Mouse (Mus musculus) megakaryocyte, embryonic 14.5 days (primary cell): ENCODE measurements around the gene Pde6h. TPM values are rescaled to one million over a fixed set of nuclear protein-coding genes. Genes with fewer than 3 reads are reported as not detected.

Source experiments
- H3K27me3 ChIP-seq: replicated peaks from 2 replicates; pipeline ENCODE3; 2012; ENCODE audit warnings: inconsistent platforms
- H3K36me3 ChIP-seq: replicated peaks from 2 replicates; pipeline ENCODE3; 2012; ENCODE audit warnings: low read length, inconsistent platforms, mixed read lengths
- H3K4me1 ChIP-seq: 2 replicates; pipeline ENCODE4 v1.6.1; 2012; ENCODE audit warnings: inconsistent platforms
- H3K4me3 ChIP-seq: replicated peaks from 2 replicates; pipeline ENCODE3; 2012; ENCODE audit warnings: moderate library complexity, mild to moderate bottlenecking, inconsistent platforms
- H3K9me3 ChIP-seq: 2 replicates; pipeline ENCODE4 v1.6.1; 2012; ENCODE audit warnings: inconsistent platforms
- FLI1 ChIP-seq: IDR thresholded peaks from 2 replicates; pipeline ENCODE4 v1.6.1; 2012; ENCODE audit warnings: low read length, inconsistent platforms, mixed read lengths
- GATA1 ChIP-seq: IDR thresholded peaks from 3 replicates; pipeline ENCODE4 v1.6.1; 2012; ENCODE audit warnings: mixed read lengths, low read length, inconsistent platforms, borderline replicate concordance
- polyA plus RNA-seq: library from polyadenylated mRNA; stranded (reverse); fragments of >175 nt; gene quantifications from 2 replicates; pipeline ENCODE4 v1.2.3, GENCODE M21; 2012; ENCODE audit warnings: low replicate concordance; ENCODE audit not compliant: insufficient read depth

Pde6h gene
- polyA plus RNA-seq, 1 experiment = 0.06 TPM

- Histone ChIP-seq H3K4me3 (no peak overlapping the region), H3K4me1 (no peaks in the 10 kb centered on the region), H3K9me3 (no peaks in the 10 kb centered on the region), H3K27me3 (peaks cover 1% of the 10 kb centered on the region), H3K36me3 (no peaks in the 10 kb centered on the region)
- no peak for TF ChIP-seq GATA1
- no peak for TF ChIP-seq FLI1
These were observed 65.0 kb downstream of the Pde6h start for GRCm38 (mm10) chr6:136988536-136989060.

GRCm38 (mm10) chr6:136989824-136990497, 66.3 kb downstream of the Pde6h start:
- H3K9me3 ChIP-seq = no peaks in the 10 kb centered on the region
- H3K27me3 ChIP-seq = peaks cover 1% of the 10 kb centered on the region
- H3K4me3 ChIP-seq = no peak overlapping the region
- TF ChIP-seq GATA1 = no peak
- TF ChIP-seq FLI1 = no peak
- H3K4me1 ChIP-seq = no peaks in the 10 kb centered on the region
- H3K36me3 ChIP-seq = no peaks in the 10 kb centered on the region

- H3K4me1 ChIP-seq = no peaks in the 10 kb centered on the region
- no peaks in the 10 kb centered on the region for H3K9me3 ChIP-seq
- TF ChIP-seq FLI1 (no peak), GATA1 (no peak)
These were observed 66.9 kb downstream of the Pde6h start for GRCm38 (mm10) chr6:136990557-136990956.

GRCm38 (mm10) chr6:136993574-136993973, 69.9 kb downstream of the Pde6h start:
- Histone ChIP-seq H3K4me1 (no peaks in the 10 kb centered on the region), H3K4me3 (no peak overlapping the region), H3K27me3 (peaks cover 7% of the 10 kb centered on the region), H3K36me3 (no peaks in the 10 kb centered on the region), H3K9me3 (peaks cover 6% of the 10 kb centered on the region; the same call in 1 of the 2 replicates)
- TF ChIP-seq FLI1 (no peak), GATA1 (no peak)

More at GRCm38 (mm10) chr6:136990557-136990956, 66.9 kb downstream of the Pde6h start:
- Histone ChIP-seq H3K4me3 (no peak overlapping the region), H3K36me3 (no peaks in the 10 kb centered on the region), H3K27me3 (peaks cover 7% of the 10 kb centered on the region)

GRCm38 (mm10) chr6:136995533-136995932, 71.9 kb downstream of the Pde6h start:
- no peak overlapping the region for H3K4me3 ChIP-seq
- peaks cover 7% of the 10 kb centered on the region for H3K27me3 ChIP-seq
- TF ChIP-seq GATA1 (no peak), FLI1 (no peak)
- H3K9me3 ChIP-seq = peaks cover 12% of the 10 kb centered on the region
- H3K36me3 ChIP-seq = no peaks in the 10 kb centered on the region
- H3K4me1 ChIP-seq = no peaks in the 10 kb centered on the region

GRCm38 (mm10) chr6:136996336-136996735, 72.7 kb downstream of the Pde6h start:
- Histone ChIP-seq H3K4me3 (no peak overlapping the region), H3K36me3 (no peaks in the 10 kb centered on the region), H3K9me3 (peaks cover 12% of the 10 kb centered on the region), H3K27me3 (peaks cover 7% of the 10 kb centered on the region), H3K4me1 (no peaks in the 10 kb centered on the region)
- TF ChIP-seq GATA1 (no peak), FLI1 (no peak)

- Histone ChIP-seq H3K36me3 (no peaks in the 10 kb centered on the region), H3K9me3 (peaks cover 24% of the 10 kb centered on the region), H3K27me3 (peaks cover 7% of the 10 kb centered on the region)
These were observed 74.5 kb downstream of the Pde6h start for GRCm38 (mm10) chr6:136998181-136998580.

GRCm38 (mm10) chr6:136999009-136999408, 75.4 kb downstream of the Pde6h start:
- no peak overlapping the region for H3K4me3 ChIP-seq
- no peaks in the 10 kb centered on the region; the same call in 1 of the 2 replicates for H3K4me1 ChIP-seq
- H3K27me3 ChIP-seq = peaks cover 7% of the 10 kb centered on the region
- no peaks in the 10 kb centered on the region for H3K36me3 ChIP-seq
- peaks cover 31% of the 10 kb centered on the region for H3K9me3 ChIP-seq
- TF ChIP-seq GATA1 (no peak), FLI1 (no peak)

More at GRCm38 (mm10) chr6:136998181-136998580, 74.5 kb downstream of the Pde6h start:
- Histone ChIP-seq H3K4me3 (no peak overlapping the region), H3K4me1 (no peaks in the 10 kb centered on the region; the same call in 1 of the 2 replicates)
- TF ChIP-seq GATA1 (no peak), FLI1 (no peak)

GRCm38 (mm10) chr6:136999707-137000446, 76.2 kb downstream of the Pde6h start:
- no peak overlapping the region for H3K4me3 ChIP-seq
- peaks cover 7% of the 10 kb centered on the region for H3K27me3 ChIP-seq
- TF ChIP-seq GATA1 = no peak
- no peak for TF ChIP-seq FLI1
- H3K4me1 ChIP-seq = no peaks in the 10 kb centered on the region; the same call in 1 of the 2 replicates
- H3K36me3 ChIP-seq = no peaks in the 10 kb centered on the region
- H3K9me3 ChIP-seq = peaks cover 35% of the 10 kb centered on the region

GRCm38 (mm10) chr6:137000706-137001105, 77.1 kb downstream of the Pde6h start:
- Histone ChIP-seq H3K4me1 (no peaks in the 10 kb centered on the region; the same call in 1 of the 2 replicates), H3K27me3 (no peaks in the 10 kb centered on the region), H3K36me3 (no peaks in the 10 kb centered on the region), H3K9me3 (peaks cover 35% of the 10 kb centered on the region), H3K4me3 (no peak overlapping the region)
- TF ChIP-seq GATA1 = no peak
